Mouse (Mus musculus) testis, adult 2 months (tissue): Measurements from ENCODE around the gene Abtb1. TPM values are rescaled to one million over a fixed set of nuclear protein-coding genes. Genes with fewer than 3 reads are reported as not detected.

ENCODE experiments used
- H3K27ac ChIP-seq: fragments of 200-500 bp; 2 replicates; pipeline ENCODE4 v1.5.1; 2012; ENCODE audit warnings: low read depth, low read length; ENCODE audit not compliant: control insufficient read depth, insufficient read depth
- H3K27me3 ChIP-seq: fragments of 200-500 bp; 2 replicates; pipeline ENCODE4 v1.6.1; 2012; ENCODE audit warnings: mild to moderate bottlenecking, low read length, moderate library complexity; ENCODE audit not compliant: control insufficient read depth, insufficient read depth
- H3K36me3 ChIP-seq: fragments of 200-500 bp; 2 replicates; pipeline ENCODE4 v1.6.1; 2012; ENCODE audit warnings: mild to moderate bottlenecking, low read length; ENCODE audit not compliant: control insufficient read depth, insufficient read depth
- H3K4me1 ChIP-seq: fragments of 200-500 bp; 2 replicates; pipeline ENCODE4 v1.6.1; 2012; ENCODE audit warnings: low read length; ENCODE audit not compliant: control insufficient read depth, insufficient read depth
- H3K4me3 ChIP-seq: fragments of 200-500 bp; 2 replicates; pipeline ENCODE4 v1.5.1; 2012; ENCODE audit warnings: low read depth, mild to moderate bottlenecking, low read length, moderate library complexity, mixed read lengths; ENCODE audit not compliant: control insufficient read depth
- CTCF ChIP-seq: fragments of 200-500 bp; IDR thresholded peaks from 2 replicates; pipeline ENCODE4 v1.5.1; 2012; ENCODE audit warnings: low read depth, mild to moderate bottlenecking, inconsistent platforms, low read length, moderate library complexity; ENCODE audit not compliant: control insufficient read depth, insufficient read depth, insufficient replicate concordance
- POLR2A ChIP-seq: fragments of 200-500 bp; IDR thresholded peaks from 2 replicates; pipeline ENCODE4 v1.6.1; 2012; ENCODE audit warnings: low read depth, mild to moderate bottlenecking, inconsistent platforms, low read length, moderate library complexity; ENCODE audit not compliant: control insufficient read depth
- polyA plus RNA-seq: library from polyadenylated mRNA; depleted of rRNA; stranded (reverse); fragments of >200 nt; gene quantifications from 2 replicates; pipeline ENCODE4 v1.2.3, GENCODE M21; 2012; rRNA removed

Gene Abtb1
- 46.5 and 51.8 TPM in 2 replicates for polyA plus RNA-seq

DNA sequence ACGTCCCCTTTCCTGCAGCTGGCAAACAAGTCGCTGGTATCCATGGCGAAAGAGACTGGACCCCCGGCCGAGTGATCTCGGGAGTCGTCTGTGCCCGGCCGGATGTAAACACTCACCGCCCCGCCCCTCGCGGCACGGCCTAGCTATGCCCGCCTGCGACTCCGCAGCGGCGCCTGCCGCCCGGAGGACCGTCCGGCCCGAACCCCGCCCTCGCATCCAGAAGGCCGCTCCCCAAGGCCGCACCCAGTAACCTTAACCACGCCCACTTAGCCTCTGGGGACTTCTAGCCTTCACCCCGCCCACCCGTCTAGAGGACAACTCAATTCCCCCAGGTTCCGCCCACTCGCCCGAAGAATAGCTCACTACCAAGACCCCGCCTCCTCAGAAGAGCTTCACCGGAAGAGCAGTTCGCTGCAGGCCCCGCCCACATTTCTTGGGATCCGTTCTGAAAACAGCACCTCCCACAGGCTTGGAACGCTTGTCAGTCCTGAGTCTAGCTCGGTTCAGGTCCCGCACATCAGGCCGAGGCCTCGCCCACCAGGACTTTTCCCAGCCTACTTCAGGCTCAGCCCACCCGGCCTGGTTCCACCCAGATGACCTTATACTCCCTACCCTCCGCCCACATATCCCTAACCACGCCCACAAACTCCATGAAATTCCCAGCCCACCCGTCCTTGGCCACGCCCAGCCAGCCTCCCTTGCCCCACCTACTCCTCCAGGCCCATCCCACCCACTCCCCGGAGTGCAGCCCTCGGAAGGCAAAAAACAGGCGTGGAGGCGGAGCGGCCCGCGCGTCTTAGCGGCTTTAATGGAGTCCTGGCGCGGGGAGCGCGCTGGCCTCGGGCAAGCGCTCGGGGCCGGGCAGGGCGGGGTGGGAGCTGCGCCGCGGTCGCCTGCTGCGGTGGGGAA lies at the start of gene Abtb1:
Abtb1 (minus strand) TSS at position 204 of the 909 bp plus-strand sequence.
- Histone ChIP-seq H3K27me3 (no peaks in the 10 kb centered on the region), H3K36me3 (no peaks in the 10 kb centered on the region), H3K27ac (peak within 1 kb of the TSS; percentile 79), H3K4me3 (peak within 1 kb of the TSS; percentile 90), H3K4me1 (peaks cover 21% of the 10 kb centered on the region)
- TF ChIP-seq POLR2A: peak; percentile 25; the same call in 1 of the 2 replicates
- TF ChIP-seq CTCF: peak; percentile 34; the same call in 1 of the 2 replicates

DNA sequence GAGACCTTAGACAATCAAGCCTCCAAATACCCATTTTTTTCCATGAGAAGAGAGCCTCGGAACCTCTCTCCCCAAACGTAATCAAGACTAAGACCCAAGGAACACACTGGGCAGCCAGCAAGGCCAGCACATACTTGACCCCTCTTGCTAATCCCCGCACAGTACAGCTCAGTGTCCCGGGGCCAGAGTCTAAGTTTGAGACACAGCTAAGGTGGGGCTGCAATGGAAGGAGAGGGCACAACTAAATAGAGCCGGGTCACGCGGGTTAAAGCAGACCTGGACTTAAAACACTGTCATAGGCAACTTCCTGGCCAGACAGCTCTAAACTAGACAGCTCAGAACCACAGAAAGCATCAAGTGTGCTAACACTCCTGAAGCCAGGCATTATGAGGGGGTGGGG lies 49.0 kb upstream of the Abtb1 start:
- Histone ChIP-seq H3K4me3 (no peak overlapping the region), H3K36me3 (no peaks in the 10 kb centered on the region), H3K27me3 (no peaks in the 10 kb centered on the region), H3K27ac (no peak overlapping the region), H3K4me1 (no peaks in the 10 kb centered on the region)
- TF ChIP-seq POLR2A (no peak), CTCF (no peak)

DNA sequence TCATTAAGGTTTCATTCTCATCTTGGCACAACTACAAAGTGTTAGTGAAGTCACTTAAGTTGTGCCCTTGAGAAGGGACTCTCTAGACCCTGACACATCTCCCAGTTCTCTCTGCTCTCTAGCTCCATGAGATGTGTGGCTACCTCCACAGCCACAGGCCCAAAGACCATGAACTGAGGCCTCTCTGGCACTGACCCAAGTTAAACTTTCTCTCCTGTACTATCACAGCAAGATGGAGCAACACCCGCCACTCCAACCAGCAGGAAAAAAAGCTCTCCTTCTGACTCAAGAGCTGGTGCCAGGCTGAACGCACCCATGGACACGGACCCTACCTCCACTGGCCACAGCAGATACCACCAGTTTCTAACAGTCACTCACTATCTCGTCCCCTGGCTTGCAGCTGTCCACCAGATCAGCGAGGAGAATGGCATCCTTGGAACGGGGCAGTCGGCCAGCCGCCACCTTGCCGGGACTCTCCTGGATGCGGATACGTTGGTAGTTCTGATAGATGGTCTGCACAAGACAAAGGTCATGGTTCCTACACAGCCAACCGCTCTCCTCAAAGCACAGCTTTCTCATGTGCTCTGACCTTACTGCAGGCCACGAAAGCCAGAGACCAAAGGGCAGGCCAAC lies 47.7 kb upstream of the Abtb1 start:
- no peak for TF ChIP-seq CTCF
- TF ChIP-seq POLR2A: no peak
- no peaks in the 10 kb centered on the region for H3K27me3 ChIP-seq
- H3K4me3 ChIP-seq: no peak overlapping the region
- no peak overlapping the region for H3K27ac ChIP-seq
- H3K4me1 ChIP-seq: no peaks in the 10 kb centered on the region
- H3K36me3 ChIP-seq: no peaks in the 10 kb centered on the region

DNA sequence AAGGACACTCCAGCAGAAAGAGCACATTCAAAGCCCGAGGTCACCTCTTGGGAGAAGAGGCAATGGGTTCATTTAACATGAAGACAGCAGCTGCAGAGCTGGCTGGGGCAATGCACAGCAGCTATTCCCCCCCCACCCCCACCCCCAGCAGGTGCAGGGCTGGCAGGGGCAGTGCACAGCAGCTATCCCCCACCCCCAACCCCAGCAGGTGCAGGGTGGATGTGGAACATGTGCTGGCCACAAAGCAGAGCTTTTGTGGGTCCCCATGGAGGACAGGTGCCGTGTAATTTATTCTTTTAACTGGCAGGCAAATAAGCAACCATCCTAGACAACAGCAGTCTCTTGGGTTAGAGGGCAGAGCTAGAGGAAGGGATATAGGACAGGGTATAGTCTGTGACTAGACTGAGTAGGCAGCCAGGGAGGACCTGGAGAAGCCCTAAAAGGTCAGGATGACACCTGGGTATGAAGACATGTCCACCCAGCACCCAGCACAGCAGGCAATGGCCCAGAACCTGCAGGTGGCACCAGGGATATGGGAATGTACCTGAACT lies 44.7 kb upstream of the Abtb1 start:
- no peaks in the 10 kb centered on the region for H3K4me1 ChIP-seq
- H3K36me3 ChIP-seq: no peaks in the 10 kb centered on the region
- H3K27ac ChIP-seq: no peak overlapping the region
- no peak overlapping the region for H3K4me3 ChIP-seq
- no peaks in the 10 kb centered on the region for H3K27me3 ChIP-seq
- TF ChIP-seq CTCF: no peak
- no peak for TF ChIP-seq POLR2A

DNA sequence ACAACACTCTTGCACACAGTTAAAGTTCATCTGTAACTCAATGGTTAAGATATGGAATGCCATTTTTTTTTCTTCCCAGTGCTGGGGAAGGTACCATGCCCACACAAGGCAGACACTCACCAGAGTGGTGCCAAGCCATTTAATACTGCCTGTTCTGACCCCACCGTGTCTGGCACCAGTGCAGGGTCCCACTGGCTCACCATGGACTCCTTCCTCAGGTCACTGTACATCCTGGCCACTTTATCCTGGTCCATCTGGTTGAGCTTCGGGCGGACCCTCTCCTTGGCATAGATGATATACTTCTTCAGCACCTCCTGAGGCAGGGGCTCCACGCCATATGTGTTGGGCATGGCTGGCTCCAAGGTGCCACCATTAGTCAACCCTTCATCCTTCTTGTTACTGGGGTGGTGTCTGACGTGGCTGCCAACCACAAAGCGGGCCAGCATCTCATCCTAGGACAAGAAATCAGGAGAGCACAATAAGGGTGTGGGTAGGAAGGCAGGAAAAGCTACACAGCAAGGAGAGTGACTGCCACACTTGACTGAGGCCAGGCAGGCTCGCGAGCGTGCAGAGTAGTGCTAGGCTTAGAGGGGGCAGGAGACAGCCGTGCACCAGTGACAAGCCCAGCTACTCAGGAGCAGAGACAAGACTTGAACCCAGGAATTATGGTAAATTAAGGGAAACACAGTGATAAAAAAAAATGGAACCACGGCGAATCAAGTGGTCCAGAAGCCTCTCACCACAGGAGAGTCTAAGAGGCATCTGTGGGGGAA lies 44.0 kb upstream of the Abtb1 start:
- Histone ChIP-seq H3K27me3 (no peaks in the 10 kb centered on the region), H3K27ac (no peak overlapping the region), H3K36me3 (no peaks in the 10 kb centered on the region), H3K4me3 (no peak overlapping the region), H3K4me1 (no peaks in the 10 kb centered on the region)
- no peak for TF ChIP-seq POLR2A
- TF ChIP-seq CTCF: no peak

DNA sequence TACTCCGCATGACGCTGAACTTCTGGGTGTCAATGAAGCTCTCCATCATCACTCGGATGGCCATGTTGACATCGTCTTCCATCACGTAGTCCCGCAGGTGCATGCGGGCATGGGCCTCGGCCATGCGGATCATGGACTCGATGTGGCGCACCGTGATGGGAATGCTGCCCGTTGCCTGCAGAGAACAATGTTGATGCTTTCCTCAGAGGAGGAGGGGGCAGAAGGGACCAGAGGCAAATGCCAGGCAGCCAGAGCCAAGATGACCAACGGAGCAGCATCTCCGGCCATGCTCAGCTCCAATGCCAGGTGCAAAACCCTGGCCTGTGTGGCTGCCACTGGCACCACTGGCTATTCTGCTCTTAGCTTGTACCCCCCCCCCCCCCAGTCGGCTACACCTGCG lies 42.9 kb upstream of the Abtb1 start:
- H3K27me3 ChIP-seq: no peaks in the 10 kb centered on the region
- no peak for TF ChIP-seq CTCF
- no peak for TF ChIP-seq POLR2A
- no peak overlapping the region for H3K4me3 ChIP-seq
- no peak overlapping the region for H3K27ac ChIP-seq
- no peaks in the 10 kb centered on the region for H3K36me3 ChIP-seq
- H3K4me1 ChIP-seq: no peaks in the 10 kb centered on the region
